Mouse (Mus musculus) bone marrow macrophage, adult 2 months (primary cell): ENCODE data around the gene Gdpd5.

Experiments
- CTCF ChIP-seq: IDR thresholded peaks from 2 replicates; pipeline ENCODE4 v1.5.1; 2012; ENCODE audit warnings: low read depth, mild to moderate bottlenecking, low read length, moderate library complexity
- POLR2A ChIP-seq: IDR thresholded peaks from 2 replicates; pipeline ENCODE4 v1.6.1; 2012; ENCODE audit warnings: mild to moderate bottlenecking, low read depth, low read length, borderline replicate concordance

DNA sequence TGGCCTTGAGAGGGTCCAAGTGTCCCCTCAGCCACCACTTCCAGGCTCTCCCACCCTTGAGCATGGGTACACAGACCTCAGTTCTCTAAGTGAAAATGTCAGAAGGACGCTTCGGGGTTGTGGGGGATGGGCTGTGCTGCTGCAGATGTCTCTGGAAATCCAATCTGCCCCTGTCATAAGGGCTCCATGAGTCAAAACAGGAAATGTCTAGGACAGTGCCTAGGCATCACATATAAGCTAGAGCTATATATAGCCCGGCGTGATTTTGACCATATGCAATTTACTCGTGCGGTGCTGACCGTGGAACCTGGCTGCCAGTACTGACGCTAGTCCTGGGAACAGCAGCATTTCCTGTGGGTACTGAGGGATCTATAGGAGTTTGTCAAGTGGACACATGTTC, 20.2 kb downstream of the Gdpd5 start:
- no peak for TF ChIP-seq POLR2A
- TF ChIP-seq CTCF = no peak
